Mouse (Mus musculus): ENCODE measurements at regions not wholly inside any gene's neighbourhood (a gene's known extent, or its start where the extent isn't known, plus 50 kb on each side); places are given as distances from the start of the nearest gene placed in this dataset.

- H3K27me3 ChIP-seq (ENCODE audit: insufficient read depth, poor library complexity, severe bottlenecking) = no peaks in the 10 kb centered on the region
- H3K9me3 ChIP-seq = no peaks in the 10 kb centered on the region
- no peak overlapping the region for H3K4me3 ChIP-seq
- no peak for DNase-seq (ENCODE audit: low spot score)
- WGBS = 93% methylated on average over 11 of the region's 11 CpGs
- no peaks in the 10 kb centered on the region for H3K36me3 ChIP-seq
- peaks cover 10% of the 10 kb centered on the region; the same call in 1 of the 2 replicates for H3K4me1 ChIP-seq (replicated peaks)
- H3K27ac ChIP-seq = no peak overlapping the region
Observed at GRCm38 (mm10) chr11:109088488-109089252, 55.5 kb downstream of the E030025P04Rik start.

GRCm38 (mm10) chr11:109081957-109082356, 62.2 kb downstream of the E030025P04Rik start:
- Histone ChIP-seq H3K4me3 (no peak overlapping the region), H3K4me1 (replicated peaks) (peaks cover 7% of the 10 kb centered on the region), H3K36me3 (no peaks in the 10 kb centered on the region), H3K9me3 (no peaks in the 10 kb centered on the region), H3K27ac (no peak overlapping the region), H3K27me3 (ENCODE audit: insufficient read depth, poor library complexity, severe bottlenecking) (no peaks in the 10 kb centered on the region)
- 91% methylated on average over 4 of the region's 4 CpGs for WGBS
- DNase-seq (ENCODE audit: low spot score) = no peak

- Histone ChIP-seq H3K36me3 (no peaks in the 10 kb centered on the region), H3K4me1 (replicated peaks) (peaks cover 9% of the 10 kb centered on the region), H3K27ac (no peak overlapping the region), H3K4me3 (no peak overlapping the region), H3K27me3 (ENCODE audit: insufficient read depth, poor library complexity, severe bottlenecking) (no peaks in the 10 kb centered on the region), H3K9me3 (no peaks in the 10 kb centered on the region)
- DNase-seq (ENCODE audit: low spot score) = no peak
- 78% methylated on average over 10 of the region's 10 CpGs for WGBS
Observed at GRCm38 (mm10) chr11:109081454-109081853, 62.7 kb downstream of the E030025P04Rik start.

- Histone ChIP-seq H3K27ac (no peak overlapping the region), H3K36me3 (no peaks in the 10 kb centered on the region), H3K4me1 (replicated peaks) (peaks cover 9% of the 10 kb centered on the region), H3K27me3 (ENCODE audit: insufficient read depth, poor library complexity, severe bottlenecking) (no peaks in the 10 kb centered on the region), H3K4me3 (no peak overlapping the region), H3K9me3 (no peaks in the 10 kb centered on the region)
- 81% methylated on average over 9 of the region's 9 CpGs for WGBS
- DNase-seq (ENCODE audit: low spot score) = no peak
Observed at GRCm38 (mm10) chr11:109080847-109081415, 63.2 kb downstream of the E030025P04Rik start.

- Histone ChIP-seq H3K4me1 (replicated peaks) (peaks cover 9% of the 10 kb centered on the region), H3K9me3 (no peaks in the 10 kb centered on the region), H3K36me3 (no peaks in the 10 kb centered on the region), H3K27ac (no peak overlapping the region), H3K27me3 (ENCODE audit: insufficient read depth, poor library complexity, severe bottlenecking) (no peaks in the 10 kb centered on the region), H3K4me3 (no peak overlapping the region)
- no peak for DNase-seq (ENCODE audit: low spot score)
- WGBS = 87% methylated on average over 4 of the region's 4 CpGs
Observed at GRCm38 (mm10) chr11:109079466-109079865, 64.7 kb downstream of the E030025P04Rik start.

- no peak for DNase-seq (ENCODE audit: low spot score)
- H3K27me3 ChIP-seq (ENCODE audit: insufficient read depth, poor library complexity, severe bottlenecking) = no peaks in the 10 kb centered on the region
- H3K27ac ChIP-seq = peak overlapping the region; percentile 2; the same call in 1 of the 2 replicates
- H3K4me3 ChIP-seq = no peak overlapping the region
- H3K4me1 ChIP-seq (replicated peaks) = peaks cover 10% of the 10 kb centered on the region
- H3K36me3 ChIP-seq = no peaks in the 10 kb centered on the region
- no peaks in the 10 kb centered on the region for H3K9me3 ChIP-seq
- 82% methylated on average over 19 of the region's 19 CpGs for WGBS
Observed at GRCm38 (mm10) chr11:109076587-109077417, 67.4 kb downstream of the E030025P04Rik start.

GRCm38 (mm10) chr11:109071340-109071739, 72.8 kb downstream of the E030025P04Rik start:
- H3K9me3 ChIP-seq = no peaks in the 10 kb centered on the region
- peak overlapping the region; percentile 75 for H3K27ac ChIP-seq
- H3K4me3 ChIP-seq = no peak overlapping the region
- WGBS = 52% methylated on average over 2 of the region's 2 CpGs
- no peaks in the 10 kb centered on the region for H3K36me3 ChIP-seq
- H3K27me3 ChIP-seq (ENCODE audit: insufficient read depth, poor library complexity, severe bottlenecking) = no peaks in the 10 kb centered on the region; the same call in 1 of the 2 replicates
- DNase-seq (ENCODE audit: low spot score) = no peak
- H3K4me1 ChIP-seq (replicated peaks) = peaks cover 48% of the 10 kb centered on the region

- no peak for DNase-seq (ENCODE audit: low spot score)
- WGBS = 67% methylated on average over 9 of the region's 9 CpGs
- no peaks in the 10 kb centered on the region; the same call in 1 of the 2 replicates for H3K27me3 ChIP-seq (ENCODE audit: insufficient read depth, poor library complexity, severe bottlenecking)
- H3K9me3 ChIP-seq = no peaks in the 10 kb centered on the region
- H3K4me1 ChIP-seq (replicated peaks) = peaks cover 48% of the 10 kb centered on the region
- no peak overlapping the region for H3K4me3 ChIP-seq
- no peaks in the 10 kb centered on the region for H3K36me3 ChIP-seq
- H3K27ac ChIP-seq = peak overlapping the region; percentile 75
Observed at GRCm38 (mm10) chr11:109070412-109070811, 73.8 kb downstream of the E030025P04Rik start.

- Histone ChIP-seq H3K4me3 (peak overlapping the region; percentile 14; the same call in 1 of the 2 replicates), H3K4me1 (replicated peaks) (peaks cover 48% of the 10 kb centered on the region), H3K27ac (peak overlapping the region; percentile 84), H3K27me3 (ENCODE audit: insufficient read depth, poor library complexity, severe bottlenecking) (no peaks in the 10 kb centered on the region; the same call in 1 of the 2 replicates), H3K36me3 (no peaks in the 10 kb centered on the region), H3K9me3 (no peaks in the 10 kb centered on the region)
- 40% methylated on average over 6 of the region's 6 CpGs for WGBS
- no peak for DNase-seq (ENCODE audit: low spot score)
Observed at GRCm38 (mm10) chr11:109069326-109069709, 74.9 kb downstream of the E030025P04Rik start.

GRCm38 (mm10) chr11:109068371-109069325, 75.5 kb downstream of the E030025P04Rik start:
- Histone ChIP-seq H3K27ac (peak overlapping the region; percentile 84), H3K4me3 (peak overlapping the region; percentile 14; the same call in 1 of the 2 replicates), H3K27me3 (ENCODE audit: insufficient read depth, poor library complexity, severe bottlenecking) (no peaks in the 10 kb centered on the region; the same call in 1 of the 2 replicates), H3K36me3 (no peaks in the 10 kb centered on the region), H3K4me1 (replicated peaks) (peaks cover 48% of the 10 kb centered on the region), H3K9me3 (no peaks in the 10 kb centered on the region)
- WGBS = 27% methylated on average over 22 of the region's 22 CpGs
- DNase-seq (ENCODE audit: low spot score) = peak; percentile 81

- peak overlapping the region; percentile 84 for H3K27ac ChIP-seq
Observed at GRCm38 (mm10) chr11:109067733-109068132, 76.4 kb downstream of the E030025P04Rik start.

GRCm38 (mm10) chr11:109061971-109062370, 82.2 kb downstream of the E030025P04Rik start:
- Histone ChIP-seq H3K27me3 (ENCODE audit: insufficient read depth, poor library complexity, severe bottlenecking) (no peaks in the 10 kb centered on the region), H3K4me3 (no peak overlapping the region), H3K36me3 (no peaks in the 10 kb centered on the region), H3K4me1 (replicated peaks) (no peaks in the 10 kb centered on the region), H3K27ac (no peak overlapping the region), H3K9me3 (no peaks in the 10 kb centered on the region)
- no peak for DNase-seq (ENCODE audit: low spot score)
- WGBS = 72% methylated on average over 4 of the region's 4 CpGs

More at GRCm38 (mm10) chr11:109067733-109068132, 76.4 kb downstream of the E030025P04Rik start:
- Histone ChIP-seq H3K27me3 (ENCODE audit: insufficient read depth, poor library complexity, severe bottlenecking) (no peaks in the 10 kb centered on the region; the same call in 1 of the 2 replicates), H3K36me3 (no peaks in the 10 kb centered on the region), H3K9me3 (no peaks in the 10 kb centered on the region), H3K4me3 (no peak overlapping the region), H3K4me1 (replicated peaks) (peaks cover 48% of the 10 kb centered on the region)
- WGBS = 75% methylated on average over 7 of the region's 7 CpGs
- DNase-seq (ENCODE audit: low spot score) = no peak
